Mouse (Mus musculus) liver, embryonic 16.5 days (tissue): ENCODE measurements around the gene Kif5c. TPM values are rescaled to one million over a fixed set of nuclear protein-coding genes. Genes with fewer than 3 reads are reported as not detected.

ENCODE experiments used
- ATAC-seq: fragments of 200-750 bp; cut with Nextera tagmentation; 2 replicates; pipeline ENCODE4 v1.8.0; 2017; ENCODE audit warnings: low read depth, mild to moderate bottlenecking, moderate number of reproducible peaks, moderate library complexity
- H3K27ac ChIP-seq: fragments of 300-500 bp; sonication (generic); 2 replicates; pipeline ENCODE4 v1.5.1; 2014; ENCODE audit warnings: mild to moderate bottlenecking, low read length
- H3K27me3 ChIP-seq: fragments of 300-500 bp; sonication (generic); 2 replicates; pipeline ENCODE4 v1.6.1; 2014; ENCODE audit warnings: low read depth, low read length, mixed read lengths; ENCODE audit not compliant: control insufficient read depth, insufficient read depth
- H3K36me3 ChIP-seq: fragments of 300-500 bp; sonication (generic); 2 replicates; pipeline ENCODE4 v1.6.1; 2014; ENCODE audit warnings: mild to moderate bottlenecking; ENCODE audit not compliant: control insufficient read depth, insufficient read depth
- H3K4me1 ChIP-seq: fragments of 300-500 bp; sonication (generic); 2 replicates; pipeline ENCODE4 v1.6.1; 2014; ENCODE audit warnings: low read depth, low read length, mixed read lengths; ENCODE audit not compliant: control insufficient read depth
- H3K4me2 ChIP-seq: fragments of 300-500 bp; sonication (generic); 2 replicates; pipeline ENCODE4 v1.6.1; 2014; ENCODE audit warnings: low read depth, low read length, mixed read lengths
- H3K4me3 ChIP-seq: fragments of 300-500 bp; sonication (generic); 2 replicates; pipeline ENCODE4 v1.5.1; 2014; ENCODE audit warnings: low read depth, mild to moderate bottlenecking, low read length
- H3K9ac ChIP-seq: fragments of 300-500 bp; sonication (generic); 2 replicates; pipeline ENCODE4 v1.6.1; 2014; ENCODE audit warnings: low read depth, low read length
- H3K9me3 ChIP-seq: fragments of 300-500 bp; sonication (generic); replicated peaks from 2 replicates; pipeline ENCODE4 v1.6.1; 2016; ENCODE audit warnings: low read length; ENCODE audit not compliant: control insufficient read depth
- WGBS: fragments of 180-500 bp; shearing (Covaris S2); extraction: QIAGEN DNeasy Blood & Tissue Kit; methylation state at CpG from one replicate; pipeline ENCODE4 v1.1.7; 2014; ENCODE audit not compliant: insufficient replicate concordance; 5-methylcytosine and 5-hydroxymethylcytosine counted together
- polyA plus RNA-seq: library from polyadenylated mRNA; unstranded; fragments of >200 nt; fragmentation: Nextera tagmentation; extraction: Ambion mirVana; gene quantifications from 2 replicates; pipeline ENCODE4 v1.2.1, GENCODE M21; 2015

The Kif5c gene
- polyA plus RNA-seq, 1 experiment from 2014 or later, result 0.09 TPM

- ATAC-seq, result no peak
- Histone ChIP-seq H3K9me3 (no peaks in the 10 kb centered on the region), H3K4me1 (no peaks in the 10 kb centered on the region), H3K27me3 (no peaks in the 10 kb centered on the region), H3K4me2 (no peak overlapping the region), H3K27ac (no peak overlapping the region), H3K4me3 (no peak overlapping the region), H3K9ac (no peak overlapping the region), H3K36me3 (no peaks in the 10 kb centered on the region)
- WGBS, result 74% methylated on average over 5 of the region's 5 CpGs
These were observed 36.6 kb upstream of the Kif5c start for GRCm38 (mm10) chr2:49582546-49582945.

- Histone ChIP-seq H3K27me3 (no peaks in the 10 kb centered on the region), H3K27ac (no peak overlapping the region), H3K4me2 (no peak overlapping the region), H3K9ac (no peak overlapping the region), H3K9me3 (no peaks in the 10 kb centered on the region), H3K36me3 (no peaks in the 10 kb centered on the region), H3K4me3 (no peak overlapping the region), H3K4me1 (no peaks in the 10 kb centered on the region)
- WGBS, result 67% methylated on average over 2 of the region's 2 CpGs
- no peak for ATAC-seq
These were observed 35.8 kb upstream of the Kif5c start for GRCm38 (mm10) chr2:49583311-49583710.

GRCm38 (mm10) chr2:49590450-49590849, 28.6 kb upstream of the Kif5c start:
- no peak overlapping the region for H3K4me3 ChIP-seq

GRCm38 (mm10) chr2:49592926-49593325, 26.2 kb upstream of the Kif5c start:
- Histone ChIP-seq H3K4me3 (no peak overlapping the region), H3K27me3 (no peaks in the 10 kb centered on the region), H3K27ac (no peak overlapping the region), H3K9ac (no peak overlapping the region), H3K4me1 (no peaks in the 10 kb centered on the region), H3K4me2 (no peak overlapping the region), H3K9me3 (no peaks in the 10 kb centered on the region), H3K36me3 (no peaks in the 10 kb centered on the region)
- ATAC-seq, result no peak

More at GRCm38 (mm10) chr2:49590450-49590849, 28.6 kb upstream of the Kif5c start:
- no peak for ATAC-seq
- Histone ChIP-seq H3K9me3 (no peaks in the 10 kb centered on the region), H3K4me1 (no peaks in the 10 kb centered on the region), H3K27ac (no peak overlapping the region), H3K27me3 (no peaks in the 10 kb centered on the region), H3K36me3 (no peaks in the 10 kb centered on the region), H3K4me2 (no peak overlapping the region), H3K9ac (no peak overlapping the region)
- 63% methylated on average over 5 of the region's 5 CpGs for WGBS

DNA sequence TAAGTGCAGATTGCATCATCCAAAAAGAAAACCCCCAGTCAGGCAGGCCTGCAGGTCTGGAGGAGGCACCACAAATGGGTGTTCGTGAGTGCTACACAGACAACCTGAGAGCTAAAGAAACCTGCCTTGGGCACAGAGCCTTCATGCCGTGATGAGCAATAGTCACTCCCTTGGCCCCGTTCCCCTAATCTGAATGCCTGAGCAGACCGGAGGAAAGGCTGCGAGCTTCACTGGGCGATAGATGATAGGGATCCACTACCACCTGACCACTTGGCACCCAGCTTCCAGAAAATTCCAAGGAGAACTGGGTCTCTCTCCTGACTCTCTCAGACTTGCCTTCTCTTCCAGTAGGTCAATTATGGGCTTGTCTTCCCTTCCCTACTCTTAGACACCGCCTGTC, 24.2 kb upstream of the Kif5c start:
- no peaks in the 10 kb centered on the region for H3K27me3 ChIP-seq
- 72% methylated on average over 7 of the region's 7 CpGs for WGBS
- H3K9ac ChIP-seq, result no peak overlapping the region
- H3K4me3 ChIP-seq, result no peak overlapping the region
- H3K27ac ChIP-seq, result no peak overlapping the region
- H3K9me3 ChIP-seq, result no peaks in the 10 kb centered on the region
- no peak for ATAC-seq
- H3K4me2 ChIP-seq, result no peak overlapping the region
- no peaks in the 10 kb centered on the region for H3K36me3 ChIP-seq
- no peaks in the 10 kb centered on the region for H3K4me1 ChIP-seq

DNA sequence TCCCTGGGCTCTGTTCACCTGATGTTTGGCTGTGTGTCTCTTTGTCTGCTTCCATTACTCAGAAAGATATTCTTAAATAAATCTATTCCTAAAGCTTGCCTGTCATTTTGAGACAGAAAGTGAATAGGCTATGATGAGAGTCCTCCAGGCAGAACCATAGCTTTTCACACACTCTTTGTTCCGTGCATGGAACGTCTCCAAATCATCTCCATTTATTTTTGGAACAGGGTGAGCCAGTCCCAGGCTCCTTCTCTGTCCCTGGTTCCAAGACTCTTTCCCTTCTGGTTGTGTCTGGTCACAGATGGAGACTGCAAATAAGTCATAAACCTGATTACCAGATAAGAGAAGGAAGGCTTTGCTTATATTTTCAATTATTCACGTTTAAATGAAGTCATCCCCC, 22.8 kb upstream of the Kif5c start:
- Histone ChIP-seq H3K36me3 (no peaks in the 10 kb centered on the region), H3K27me3 (no peaks in the 10 kb centered on the region), H3K9ac (no peak overlapping the region), H3K4me2 (no peak overlapping the region), H3K9me3 (no peaks in the 10 kb centered on the region), H3K27ac (no peak overlapping the region), H3K4me1 (no peaks in the 10 kb centered on the region), H3K4me3 (no peak overlapping the region)
- ATAC-seq, result no peak
- 57% methylated on average over 3 of the region's 3 CpGs for WGBS

DNA sequence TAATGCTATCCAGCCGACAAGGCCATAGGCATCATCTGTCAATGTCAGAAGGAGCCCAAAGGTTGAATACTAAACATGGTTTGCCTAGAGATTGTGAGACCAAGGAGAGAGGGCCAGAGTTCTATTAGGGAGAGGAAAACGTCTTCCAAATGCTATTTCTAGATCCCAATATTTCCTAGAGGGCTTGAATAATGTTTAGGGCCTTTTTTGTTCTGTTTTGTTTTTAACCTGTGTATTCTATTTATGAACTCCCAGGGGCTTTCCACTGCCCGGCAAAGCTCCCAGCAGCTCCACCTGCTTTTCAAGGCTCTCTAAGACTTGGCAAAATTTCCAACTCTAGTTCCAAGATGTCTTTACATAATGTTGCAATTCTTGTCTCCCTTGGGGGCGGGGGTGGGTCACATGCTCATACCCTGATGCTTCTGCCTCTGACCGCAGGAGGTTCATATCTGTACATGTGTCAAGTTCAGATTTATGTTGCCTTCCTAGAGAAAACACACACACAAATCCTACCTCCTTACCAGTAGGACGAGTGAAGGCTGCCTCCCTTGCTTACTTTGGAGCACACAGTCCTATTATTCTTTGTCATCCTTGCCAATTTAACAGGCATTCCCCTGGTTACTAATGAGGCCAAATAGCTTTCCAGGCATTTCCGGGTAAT, 18.9 kb upstream of the Kif5c start:
- Histone ChIP-seq H3K27ac (no peak overlapping the region), H3K9me3 (no peaks in the 10 kb centered on the region), H3K4me3 (no peak overlapping the region), H3K27me3 (no peaks in the 10 kb centered on the region), H3K36me3 (no peaks in the 10 kb centered on the region), H3K4me2 (no peak overlapping the region), H3K4me1 (no peaks in the 10 kb centered on the region), H3K9ac (no peak overlapping the region)
- WGBS, result 52% methylated on average over 7 of the region's 7 CpGs
- ATAC-seq, result no peak

- Histone ChIP-seq H3K4me1 (no peaks in the 10 kb centered on the region), H3K36me3 (no peaks in the 10 kb centered on the region), H3K4me3 (no peak overlapping the region), H3K27ac (no peak overlapping the region), H3K9me3 (no peaks in the 10 kb centered on the region), H3K9ac (no peak overlapping the region), H3K27me3 (no peaks in the 10 kb centered on the region), H3K4me2 (no peak overlapping the region)
- 72% methylated on average over 4 of the region's 4 CpGs for WGBS
- no peak for ATAC-seq
These were observed 16.2 kb upstream of the Kif5c start for GRCm38 (mm10) chr2:49602791-49603349.

DNA sequence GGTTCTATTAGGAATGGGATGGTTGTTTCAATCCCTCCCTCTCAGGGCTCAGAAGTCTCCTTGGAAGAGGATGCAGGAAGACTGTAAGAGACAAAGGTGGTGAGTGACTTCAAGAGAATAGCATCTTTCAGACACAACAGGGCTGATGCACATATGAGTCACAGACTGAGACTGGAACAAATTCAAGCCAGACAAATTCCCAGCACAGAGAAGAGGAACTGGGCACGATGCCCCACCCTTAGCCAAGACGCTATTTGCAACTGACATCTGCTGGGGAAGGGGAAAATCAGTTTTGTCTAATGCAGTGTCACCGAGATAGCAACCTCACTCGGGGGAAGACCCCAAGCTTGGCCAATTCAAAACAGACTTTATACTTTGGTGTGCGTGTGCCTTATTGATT, 9.5 kb upstream of the Kif5c start:
- WGBS, result 42% methylated on average over 5 of the region's 5 CpGs
- Histone ChIP-seq H3K27ac (no peak overlapping the region), H3K9me3 (no peaks in the 10 kb centered on the region), H3K4me1 (no peaks in the 10 kb centered on the region), H3K36me3 (no peaks in the 10 kb centered on the region), H3K4me3 (no peak overlapping the region), H3K9ac (no peak overlapping the region), H3K4me2 (no peak overlapping the region), H3K27me3 (no peaks in the 10 kb centered on the region)
- no peak for ATAC-seq
